Mouse (Mus musculus) liver, adult 2 months (tissue): ENCODE measurements around the gene Tmod1. TPM values are rescaled to one million over a fixed set of nuclear protein-coding genes. Genes with fewer than 3 reads are reported as not detected.

Experiments used
- DNase-seq: peaks from one replicate; pipeline ENCODE4 v3.0.0-alpha.2; 2011; ENCODE audit warnings: low read depth, low spot score; ENCODE audit errors: extremely low read depth
- H3K27ac ChIP-seq: fragments of 200-500 bp; replicated peaks from 2 replicates; pipeline ENCODE4 v1.5.1; 2012; ENCODE audit warnings: low read depth, mild to moderate bottlenecking, control low read depth, inconsistent platforms, low read length; ENCODE audit not compliant: insufficient read depth
- H3K27me3 ChIP-seq: fragments of 200-500 bp; 2 replicates; pipeline ENCODE4 v1.6.1; 2012; ENCODE audit warnings: mild to moderate bottlenecking, moderate library complexity, low read length, inconsistent platforms; ENCODE audit not compliant: control insufficient read depth, insufficient read depth
- H3K36me3 ChIP-seq: fragments of 200-500 bp; 2 replicates; pipeline ENCODE4 v1.6.1; 2012; ENCODE audit warnings: low read length, inconsistent platforms; ENCODE audit not compliant: control insufficient read depth, insufficient read depth
- H3K4me1 ChIP-seq: fragments of 200-500 bp; 2 replicates; pipeline ENCODE4 v1.6.1; 2011; ENCODE audit warnings: low read length; ENCODE audit not compliant: control insufficient read depth, insufficient read depth
- H3K4me3 ChIP-seq: fragments of 200-500 bp; 2 replicates; pipeline ENCODE4 v1.5.1; 2011; ENCODE audit warnings: low read depth, mild to moderate bottlenecking, control low read depth, low read length, moderate library complexity; ENCODE audit not compliant: insufficient read depth
- H3K79me2 ChIP-seq: fragments of 200-500 bp; 2 replicates; pipeline ENCODE4 v1.6.1; 2012; ENCODE audit warnings: inconsistent platforms, mild to moderate bottlenecking, low read length, moderate library complexity; ENCODE audit not compliant: control insufficient read depth, insufficient read depth
- H3K9ac ChIP-seq: fragments of 200-500 bp; 2 replicates; pipeline ENCODE4 v1.6.1; 2012; ENCODE audit warnings: low read depth, mild to moderate bottlenecking, control low read depth, inconsistent platforms, low read length
- CTCF ChIP-seq: fragments of 200-500 bp; IDR thresholded peaks from 2 replicates; pipeline ENCODE4 v1.5.1; 2011; ENCODE audit warnings: low read depth, low read length, control low read depth
- POLR2A ChIP-seq: fragments of 200-500 bp; IDR thresholded peaks from 2 replicates; pipeline ENCODE4 v1.6.1; 2011; ENCODE audit warnings: low read length, control low read depth; ENCODE audit not compliant: insufficient read depth; ENCODE audit errors: extremely low read depth
- WGBS: fragments of 180-500 bp; shearing (Covaris S2); methylation state at CpG from one replicate; pipeline ENCODE4 v1.1.7; 2018; 5-methylcytosine and 5-hydroxymethylcytosine counted together
- polyA plus RNA-seq: library from polyadenylated mRNA; depleted of rRNA; stranded (reverse); fragments of >200 nt; gene quantifications from 2 replicates; pipeline ENCODE4 v1.2.3, GENCODE M21; 2012; rRNA removed
- total RNA-seq: library from RNA; depleted of rRNA; stranded (reverse); fragments of >200 nt; gene quantifications from 2 replicates; pipeline ENCODE4 v1.2.3, GENCODE M21; 2014; rRNA removed

Tmod1 gene
- total RNA-seq (0.09 TPM in 1 of 2 replicates, not detected in the other), polyA plus RNA-seq (0.07 TPM in 1 of 2 replicates, not detected in the other)

DNA sequence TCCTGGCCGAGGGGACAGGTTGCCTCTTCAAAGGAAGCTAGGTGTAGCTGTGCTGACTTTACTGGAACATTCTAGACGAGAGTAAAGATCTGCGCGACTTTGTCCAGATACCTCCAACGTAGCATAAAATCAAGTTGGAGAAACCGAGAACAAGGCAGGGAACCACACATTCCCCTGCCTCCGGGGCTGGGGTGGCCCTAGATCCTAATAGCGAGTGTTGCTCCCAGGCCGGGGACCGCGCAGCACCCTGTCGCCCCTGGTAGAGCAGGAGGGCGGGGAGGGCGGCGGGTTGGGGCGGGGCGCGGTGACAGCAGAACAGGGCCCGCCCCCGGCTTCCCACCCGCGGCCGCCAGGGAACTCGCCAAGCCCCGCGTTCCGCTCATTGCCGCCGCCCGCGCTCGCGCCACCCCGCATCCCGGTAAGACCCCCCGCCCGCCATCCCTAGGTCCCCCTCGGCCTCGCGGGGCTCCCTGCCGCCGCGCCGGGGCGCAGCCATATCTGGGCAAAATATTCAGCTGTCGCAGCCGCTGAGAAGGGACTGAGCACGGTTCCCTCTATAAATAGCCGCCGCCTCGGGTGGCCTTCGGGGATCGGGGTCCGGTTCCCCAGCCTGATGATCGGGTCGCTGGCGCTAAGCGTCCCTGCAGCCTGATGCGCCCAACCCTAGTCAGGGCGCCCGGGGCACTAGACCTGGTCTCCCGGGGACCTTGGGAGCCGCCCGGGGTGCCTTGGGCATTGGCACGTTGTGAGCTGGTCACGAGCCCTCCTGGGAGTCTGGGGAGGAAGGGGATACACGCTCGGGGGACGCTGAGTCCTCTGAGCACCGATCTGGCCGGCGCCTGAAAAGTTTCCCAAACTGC, at the start of gene Tmod1:
Gene Tmod1, plus strand, starts transcription at position 44 of the 860 bp plus-strand sequence.
- 1% methylated on average over 72 of the region's 72 CpGs for WGBS
- no peak for DNase-seq
- Histone ChIP-seq H3K27me3 (peaks cover 6% of the 10 kb centered on the region), H3K27ac (no peak within 1 kb of the TSS), H3K36me3 (peaks cover 2% of the 10 kb centered on the region; the same call in 1 of the 2 replicates), H3K4me3 (peak within 1 kb of the TSS; percentile 58; the same call in 1 of the 2 replicates), H3K9ac (peak within 1 kb of the TSS; percentile 42; the same call in 1 of the 2 replicates), H3K79me2 (no peaks in the 10 kb centered on the region), H3K4me1 (peaks cover 3% of the 10 kb centered on the region; the same call in 1 of the 2 replicates)
- no peak for TF ChIP-seq POLR2A
- TF ChIP-seq CTCF = no peak

DNA sequence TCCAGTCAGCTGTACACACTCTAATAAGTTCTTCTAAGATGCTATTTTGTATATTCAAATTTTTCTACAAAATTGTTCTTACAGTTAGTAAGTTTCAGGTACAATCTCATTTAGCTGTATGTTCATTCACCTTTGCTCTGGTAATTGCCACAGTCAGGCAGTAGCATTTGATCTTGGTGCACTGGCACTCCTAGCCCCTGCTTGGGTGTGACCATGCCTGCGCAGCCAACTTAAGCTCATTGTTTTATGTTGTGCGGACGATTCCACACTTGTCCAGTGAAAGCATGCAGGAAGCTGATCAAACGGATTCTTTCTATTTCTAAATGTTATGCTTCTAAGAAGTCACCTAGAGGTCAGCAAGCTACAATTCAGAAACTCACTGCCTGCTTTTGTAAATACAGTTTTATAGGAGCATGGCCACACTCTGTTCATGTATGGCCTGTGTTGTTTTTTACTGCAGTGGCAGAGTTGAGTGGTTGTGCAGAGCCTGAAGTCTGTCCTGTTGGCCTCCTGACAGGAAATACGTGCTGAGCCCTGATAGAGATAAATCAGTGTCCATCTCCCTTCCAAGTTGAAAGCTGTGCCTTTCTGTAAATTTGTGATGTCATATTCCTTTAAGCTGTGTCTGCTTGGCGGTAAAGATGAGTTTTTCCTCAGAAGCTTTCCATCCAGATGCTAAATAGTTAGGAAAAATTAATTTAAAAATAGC, 48.2 kb upstream of the Tmod1 start:
- TF ChIP-seq CTCF = no peak
- no peak for TF ChIP-seq POLR2A
- WGBS = 74% methylated on average over 6 of the region's 6 CpGs
- Histone ChIP-seq H3K4me3 (no peak overlapping the region), H3K36me3 (peaks cover 37% of the 10 kb centered on the region), H3K9ac (no peak overlapping the region), H3K27ac (no peak overlapping the region), H3K4me1 (no peaks in the 10 kb centered on the region), H3K79me2 (no peaks in the 10 kb centered on the region), H3K27me3 (no peaks in the 10 kb centered on the region)
- DNase-seq = no peak

DNA sequence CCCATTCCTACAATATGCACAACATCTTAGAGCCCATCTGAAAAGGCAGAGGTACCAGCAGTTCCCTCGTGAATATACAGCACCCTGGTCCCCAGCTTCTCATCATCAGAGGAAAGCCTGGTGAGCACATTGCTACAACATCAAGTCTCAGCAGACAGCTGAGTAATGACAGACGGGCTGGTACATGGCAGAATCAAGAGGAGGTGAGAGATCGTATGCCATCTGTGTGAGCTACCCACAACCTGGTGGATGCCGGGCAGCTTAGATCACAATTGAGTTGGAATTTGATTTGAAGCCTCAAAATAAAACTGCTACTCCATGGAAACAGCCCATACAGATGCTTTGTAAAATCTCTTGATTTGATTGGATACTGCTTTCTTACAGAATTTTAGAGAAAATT, 40.2 kb upstream of the Tmod1 start:
- Histone ChIP-seq H3K4me3 (no peak overlapping the region), H3K4me1 (no peaks in the 10 kb centered on the region), H3K79me2 (no peaks in the 10 kb centered on the region), H3K27ac (no peak overlapping the region), H3K36me3 (peaks cover 23% of the 10 kb centered on the region), H3K27me3 (no peaks in the 10 kb centered on the region), H3K9ac (no peak overlapping the region)
- no peak for DNase-seq
- WGBS = 95% methylated on average over 4 of the region's 4 CpGs
- no peak for TF ChIP-seq POLR2A
- no peak for TF ChIP-seq CTCF

DNA sequence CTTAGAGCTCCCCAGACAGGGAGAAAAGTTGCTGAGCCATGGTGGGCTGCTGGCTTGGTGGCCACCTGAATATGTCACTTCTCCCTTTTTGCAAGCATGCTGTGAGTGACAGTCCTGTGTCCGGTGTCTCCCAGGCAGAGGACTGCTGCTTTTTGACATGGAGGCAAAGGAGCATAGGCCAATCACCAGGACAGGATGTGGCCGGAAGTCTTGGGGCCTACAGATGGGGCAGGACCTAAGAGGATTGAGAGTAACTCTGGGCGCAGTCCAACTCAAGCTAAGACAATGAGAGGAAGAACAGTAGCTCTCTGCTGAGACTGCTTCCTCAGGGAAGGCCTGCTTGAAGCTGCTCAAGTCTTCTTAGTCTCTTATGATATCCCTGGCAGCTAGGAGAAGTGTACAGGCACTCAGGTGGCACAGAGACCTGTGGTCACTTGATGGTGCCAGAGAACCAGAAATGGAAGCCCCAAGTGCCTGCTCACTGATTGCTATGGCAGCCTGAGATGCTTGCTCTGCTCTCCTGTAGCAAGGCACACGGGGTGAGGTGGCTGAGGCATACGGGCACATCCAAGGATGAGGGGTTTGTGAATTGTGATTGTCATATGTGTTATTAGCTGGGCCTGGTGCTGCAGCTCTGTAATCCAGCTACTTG, 30.5 kb upstream of the Tmod1 start:
- no peaks in the 10 kb centered on the region for H3K79me2 ChIP-seq
- 87% methylated on average over 5 of the region's 5 CpGs for WGBS
- no peak overlapping the region for H3K27ac ChIP-seq
- no peak for DNase-seq
- H3K4me1 ChIP-seq = no peaks in the 10 kb centered on the region
- TF ChIP-seq CTCF (no peak), POLR2A (no peak)
- peaks cover 31% of the 10 kb centered on the region for H3K36me3 ChIP-seq
- H3K9ac ChIP-seq = no peak overlapping the region
- H3K4me3 ChIP-seq = no peak overlapping the region
- no peaks in the 10 kb centered on the region for H3K27me3 ChIP-seq

DNA sequence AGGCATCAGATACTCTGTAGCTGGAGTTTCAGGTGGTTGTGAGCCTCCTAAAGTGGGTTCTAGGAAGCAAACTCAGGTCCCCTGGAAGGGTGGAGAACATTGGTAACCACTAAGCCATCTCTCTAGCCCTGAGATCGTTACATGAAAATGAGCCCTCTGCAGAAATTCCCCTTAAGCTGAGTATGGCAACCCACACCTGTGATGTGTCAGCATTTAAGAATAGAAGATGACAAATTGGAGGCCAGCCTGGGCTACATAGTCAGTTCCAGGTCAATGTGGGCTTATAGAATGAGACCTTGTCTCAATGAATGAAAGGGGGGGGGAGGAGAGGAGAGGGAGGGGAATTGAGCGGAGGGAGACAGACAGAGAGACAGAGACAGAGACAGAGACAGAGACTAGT, 27.0 kb upstream of the Tmod1 start:
- peaks cover 36% of the 10 kb centered on the region for H3K36me3 ChIP-seq

More for the DNA sequence above, 27.0 kb upstream of the Tmod1 start:
- no peak for DNase-seq
- no peaks in the 10 kb centered on the region for H3K27me3 ChIP-seq
- no peaks in the 10 kb centered on the region for H3K79me2 ChIP-seq
- TF ChIP-seq POLR2A (no peak), CTCF (no peak)
- H3K4me1 ChIP-seq = no peaks in the 10 kb centered on the region
- 100% methylated on average over 2 of the region's 2 CpGs for WGBS
- no peak overlapping the region for H3K9ac ChIP-seq
- H3K4me3 ChIP-seq = no peak overlapping the region
- H3K27ac ChIP-seq = no peak overlapping the region
